Mouse (Mus musculus) CH12.LX (cell line): ENCODE results near the gene Fkbp15. TPM values are rescaled to one million over a fixed set of nuclear protein-coding genes. Genes with fewer than 3 reads are reported as not detected.

Source experiments
- DNase-seq: peaks from one replicate; pipeline ENCODE4 v3.0.0-alpha.2; 2013; ENCODE audit errors: extremely low read depth
- H3K27ac ChIP-seq: 2 replicates; pipeline ENCODE4 v1.5.1; 2012; ENCODE audit warnings: low read depth, mild to moderate bottlenecking, control low read depth, moderate library complexity; ENCODE audit not compliant: insufficient read depth
- H3K27me3 ChIP-seq: replicated peaks from 2 replicates; pipeline ENCODE3; 2012; ENCODE audit warnings: inconsistent platforms
- H3K36me3 ChIP-seq, 2 experiments: replicated peaks in 1 of 2; 2 replicates each; pipeline versions ENCODE3 to v1.6.1; 2012; ENCODE audit warnings: inconsistent platforms in 1 of 2, low read length in 1 of 2, mild to moderate bottlenecking in 1 of 2, mixed read lengths in 1 of 2, moderate library complexity in 1 of 2; ENCODE audit not compliant: control insufficient read depth in 1 of 2, insufficient read depth in 1 of 2
- H3K4me1 ChIP-seq, 2 experiments: 2 replicates each; pipeline ENCODE4 v1.6.1; 2012; ENCODE audit warnings: inconsistent platforms in 1 of 2, moderate library complexity in 1 of 2; ENCODE audit not compliant: insufficient read depth in 2 of 2, control insufficient read depth in 1 of 2
- H3K4me2 ChIP-seq: 2 replicates; pipeline ENCODE4 v1.6.1; 2012; ENCODE audit warnings: low read depth, mild to moderate bottlenecking, control low read depth; ENCODE audit not compliant: poor library complexity, insufficient read depth, severe bottlenecking
- H3K4me3 ChIP-seq, 3 experiments: fragments of 150-350 bp in 1 of 3; sonication (generic) in 1 of 3; replicated peaks in 1 of 3; 2 replicates each; pipeline versions ENCODE3 to v1.5.1; 2011 to 2012; ENCODE audit warnings: low read depth in 2 of 3, low read length in 2 of 3, mild to moderate bottlenecking in 2 of 3, moderate library complexity in 2 of 3, control low read depth in 1 of 3, improper control_type of control experiment in 1 of 3, inconsistent platforms in 1 of 3, mixed read lengths in 1 of 3; ENCODE audit not compliant: poor library complexity in 1 of 3
- H3K79me2 ChIP-seq: replicated peaks from 2 replicates; pipeline ENCODE4 v1.6.1; 2012; ENCODE audit warnings: mild to moderate bottlenecking, moderate library complexity; ENCODE audit not compliant: control insufficient read depth, poor library complexity, insufficient read depth, severe bottlenecking; ENCODE audit errors: extremely low read depth
- H3K9ac ChIP-seq: 2 replicates; pipeline ENCODE4 v1.6.1; 2012; ENCODE audit warnings: low read depth, mild to moderate bottlenecking, control low read depth, moderate library complexity; ENCODE audit not compliant: insufficient read depth
- H3K9me3 ChIP-seq: replicated peaks from 2 replicates; pipeline ENCODE3; 2012; ENCODE audit warnings: low read length, inconsistent platforms, mixed read lengths
- CHD2 ChIP-seq: IDR thresholded peaks from 2 replicates; pipeline ENCODE4 v1.6.1; 2011; ENCODE audit warnings: low read length, improper control_type of control experiment
- CTCF ChIP-seq, 2 experiments: IDR thresholded peaks in 1 of 2; conservative IDR thresholded peaks in 1 of 2; 2 replicates each; pipeline ENCODE4 v1.5.1; 2011 to 2012; ENCODE audit warnings: low read depth in 2 of 2, low read length in 2 of 2, improper control_type of control experiment in 1 of 2, inconsistent platforms in 1 of 2, mild to moderate bottlenecking in 1 of 2, moderate library complexity in 1 of 2
- E2F4 ChIP-seq: IDR thresholded peaks from 2 replicates; pipeline ENCODE4 v1.6.1; 2011; ENCODE audit warnings: low read depth, low read length, improper control_type of control experiment; ENCODE audit not compliant: insufficient replicate concordance
- ELF1 ChIP-seq: IDR thresholded peaks from 2 replicates; pipeline ENCODE4 v1.6.1; 2014; ENCODE audit warnings: low read depth, mild to moderate bottlenecking, inconsistent platforms, low read length, improper control_type of control experiment
- ETS1 ChIP-seq: conservative IDR thresholded peaks from 2 replicates; pipeline ENCODE4 v1.6.1; 2012; ENCODE audit warnings: low read depth, mild to moderate bottlenecking, inconsistent platforms, low read length, improper control_type of control experiment, moderate library complexity
- GABPA ChIP-seq: IDR thresholded peaks from 2 replicates; pipeline ENCODE4 v1.6.1; 2012; ENCODE audit warnings: low read depth, low read length, improper control_type of control experiment, inconsistent platforms; ENCODE audit not compliant: insufficient replicate concordance
- IRF4 ChIP-seq: IDR thresholded peaks from 2 replicates; pipeline ENCODE4 v1.6.1; 2014; ENCODE audit warnings: low read depth, mild to moderate bottlenecking, inconsistent platforms, low read length, improper control_type of control experiment
- MAX ChIP-seq: IDR thresholded peaks from 2 replicates; pipeline ENCODE4 v1.6.1; 2011; ENCODE audit warnings: low read length, improper control_type of control experiment
- NELFE ChIP-seq: IDR thresholded peaks from 2 replicates; pipeline ENCODE4 v1.6.1; 2011; ENCODE audit warnings: low read depth, low read length, improper control_type of control experiment
- NRF1 ChIP-seq: IDR thresholded peaks from 2 replicates; pipeline ENCODE4 v1.6.1; 2014; ENCODE audit warnings: low read depth, mild to moderate bottlenecking, inconsistent platforms, low read length, improper control_type of control experiment, moderate library complexity
- POLR2AphosphoS2 ChIP-seq: IDR thresholded peaks from 2 replicates; pipeline ENCODE4 v1.6.1; 2011; ENCODE audit warnings: low read depth, low read length, improper control_type of control experiment
- RAD21 ChIP-seq: IDR thresholded peaks from 2 replicates; pipeline ENCODE4 v1.6.1; 2011; ENCODE audit warnings: low read depth, mild to moderate bottlenecking, low read length, improper control_type of control experiment, moderate library complexity
- SIN3A ChIP-seq: IDR thresholded peaks from 2 replicates; pipeline ENCODE4 v1.6.1; 2012; ENCODE audit warnings: low read length, improper control_type of control experiment, inconsistent platforms
- UBTF ChIP-seq: IDR thresholded peaks from 2 replicates; pipeline ENCODE4 v1.6.1; 2012; ENCODE audit warnings: low read depth, mild to moderate bottlenecking, inconsistent platforms, low read length, improper control_type of control experiment, moderate library complexity
- ZKSCAN1 ChIP-seq: IDR thresholded peaks from 2 replicates; pipeline ENCODE4 v1.6.1; 2012; ENCODE audit warnings: low read depth, inconsistent platforms, low read length, improper control_type of control experiment, borderline replicate concordance
- ZMIZ1 ChIP-seq: IDR thresholded peaks from 2 replicates; pipeline ENCODE4 v1.6.1; 2012; ENCODE audit warnings: low read depth, mild to moderate bottlenecking, inconsistent platforms, low read length, improper control_type of control experiment
- dilution Hi-C: fragments of 300-500 bp; cut with MboI; formaldehyde crosslinking; loops from 2 replicates; pipeline ENCODE4 v1.14.3; 2020; ENCODE audit warnings: low sequenced_read_pairs; ENCODE audit not compliant: extremely low pct_unique_long_range_greater_than_20kb, extremely low pct_ligation_motif_present
- in situ Hi-C: fragments of 300-500 bp; cut with MboI; formaldehyde crosslinking; loops from 3 replicates; pipeline ENCODE4 v1.14.3; 2019; ENCODE audit warnings: low sequenced_read_pairs, low pct_ligation_motif_present, low pct_unique_long_range_greater_than_20kb, mixed read lengths
- polyA plus RNA-seq: library from polyadenylated mRNA; unstranded; fragments of >175 nt; gene quantifications from 2 replicates; pipeline ENCODE4 v1.2.1, GENCODE M21; 2012; ENCODE audit warnings: low read depth; ENCODE audit not compliant: insufficient read length
- total RNA-seq, 2 experiments: library from RNA; depleted of rRNA; stranded (reverse); fragments of 300-350 nt in 1 of 2; fragments of >200 nt in 1 of 2; gene quantifications; 2 replicates each; pipeline ENCODE4 v1.2.3; 2012 to 2014

Gene Fkbp15
- total and polyA plus RNA-seq, 3 experiments, result 24.0 to 35.1 (median 30.4) TPM

DNA sequence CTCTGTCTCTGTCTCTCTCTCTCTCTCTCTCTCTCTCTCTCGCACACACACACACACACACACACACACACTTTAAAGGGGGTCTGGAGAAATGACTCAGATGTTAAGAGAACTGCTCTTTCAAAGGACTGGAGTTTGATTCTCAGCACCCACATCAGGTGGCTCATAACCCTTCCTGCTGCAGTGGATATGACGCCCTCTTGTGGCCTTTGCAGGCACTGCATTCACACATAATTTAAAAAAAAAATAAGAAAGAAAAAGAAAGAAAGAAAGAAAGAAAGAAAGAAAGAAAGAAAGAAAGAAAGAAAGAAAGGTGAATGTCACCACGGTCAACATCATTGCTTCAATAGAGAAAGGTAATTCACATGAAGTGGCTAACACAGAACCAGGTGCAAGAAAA, 83.1 kb downstream of the Fkbp15 start:
- in situ Hi-C loops, result no loop called here

DNA sequence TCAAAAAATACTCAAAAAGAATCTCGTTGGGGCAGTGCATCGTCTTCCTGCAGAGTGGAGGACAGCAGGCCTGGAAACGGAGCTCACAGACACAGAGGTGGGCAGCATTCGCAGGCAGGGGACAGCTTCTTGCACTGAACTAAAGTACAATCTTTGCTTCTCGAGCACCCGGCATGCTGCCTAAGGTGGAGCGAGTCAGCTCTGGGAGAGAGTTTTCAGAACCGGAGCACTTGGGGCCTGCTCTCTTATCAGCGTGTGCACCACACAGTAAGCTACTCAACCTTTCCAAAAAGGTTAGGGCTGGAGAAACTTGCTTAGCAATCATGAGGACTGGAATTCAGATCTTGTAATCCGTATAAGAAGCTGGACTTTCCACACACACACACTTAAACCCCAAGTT, 83.7 kb downstream of the Fkbp15 start:
- Histone ChIP-seq H3K4me1 (0 out of 4 replicates have a peak, but pooled peaks cover 0 to 5% of the 10 kb centered on the region in 2 experiments), H3K79me2 (no peaks in the 10 kb centered on the region), H3K27ac (no peak overlapping the region), H3K4me3 (no peak overlapping the region), H3K9me3 (no peaks in the 10 kb centered on the region), H3K27me3 (no peaks in the 10 kb centered on the region), H3K4me2 (no peak overlapping the region), H3K9ac (no peak overlapping the region), H3K36me3 (no peaks in the 10 kb centered on the region)
- TF ChIP-seq ZKSCAN1 (no peak), NRF1 (no peak), SIN3A (no peak), MAX (no peak), ETS1 (no peak), RAD21 (no peak), GABPA (no peak), NELFE (no peak), UBTF (no peak), ZMIZ1 (no peak), CHD2 (no peak), E2F4 (no peak), ELF1 (no peak), IRF4 (no peak), POLR2AphosphoS2 (no peak)
- no peak for DNase-seq
- in situ Hi-C loops (no loop called here), dilution Hi-C loops (no loop called here)

More for the DNA sequence above, 83.1 kb downstream of the Fkbp15 start:
- no peak for DNase-seq
- dilution Hi-C loops, result no loop called here
- Histone ChIP-seq H3K9me3 (no peaks in the 10 kb centered on the region), H3K36me3 (no peaks in the 10 kb centered on the region), H3K4me1 (peaks cover 2 to 5% of the 10 kb centered on the region in 2 experiments; a peak in 2 of 4 replicates), H3K27ac (no peak overlapping the region), H3K79me2 (no peaks in the 10 kb centered on the region), H3K4me2 (no peak overlapping the region), H3K27me3 (no peaks in the 10 kb centered on the region), H3K4me3 (no peak overlapping the region), H3K9ac (no peak overlapping the region)
- peak in 1 of 2 experiments; percentile 25; a peak in 1 of 4 replicates for TF ChIP-seq CTCF (conservative IDR thresholded peaks at IDR 0.05 in 1 of 2, IDR thresholded peaks at IDR 0.05 in 1 of 2; ENCODE audit: low read depth in 2 of 2, low read length in 2 of 2)
- no peak for TF ChIP-seq ZMIZ1
